Mouse (Mus musculus) megakaryocyte, embryonic 14.5 days (primary cell): ENCODE results near the gene Morf4l2.

ENCODE experiments used
- FLI1 ChIP-seq: IDR thresholded peaks from 2 replicates; pipeline ENCODE4 v1.6.1; 2012; ENCODE audit warnings: low read length, inconsistent platforms, mixed read lengths
- GATA1 ChIP-seq: IDR thresholded peaks from 3 replicates; pipeline ENCODE4 v1.6.1; 2012; ENCODE audit warnings: mixed read lengths, low read length, inconsistent platforms, borderline replicate concordance

- TF ChIP-seq GATA1 (no peak), FLI1 (no peak)
Observed at GRCm38 (mm10) chrX:136740087-136740790, 3.3 kb downstream of the Morf4l2 start.
